Mouse (Mus musculus) retina, embryonic 14.5 days (tissue): Measurements from ENCODE around the gene Ints3.

ENCODE experiments used
- DNase-seq: peaks from one replicate; pipeline ENCODE4 v3.0.0-alpha.2; 2015; ENCODE audit warnings: low spot score

The Ints3 gene

GRCm38 (mm10) chr3:90445417-90446200 is 12.2 kb upstream of the Ints3 start:
- DNase-seq, result peak; percentile 7

- no peak for DNase-seq
These were observed 10.6 kb upstream of the Ints3 start for GRCm38 (mm10) chr3:90443977-90444376.

GRCm38 (mm10) chr3:90440756-90441155 is 7.3 kb upstream of the Ints3 start:
- DNase-seq, result no peak

GRCm38 (mm10) chr3:90437131-90437530 is 3.7 kb upstream of the Ints3 start:
- DNase-seq, result no peak

- DNase-seq, result no peak
These were observed 780 bp upstream of the Ints3 start for GRCm38 (mm10) chr3:90434073-90434730.

- no peak for DNase-seq
These were observed 607 bp downstream of the Ints3 start for GRCm38 (mm10) chr3:90432811-90433219.

- DNase-seq, result no peak
These were observed 1.1 kb downstream of the Ints3 start for GRCm38 (mm10) chr3:90432348-90432747.

GRCm38 (mm10) chr3:90429576-90429975 is 3.8 kb downstream of the Ints3 start:
- no peak for DNase-seq

GRCm38 (mm10) chr3:90428186-90428585 is 5.2 kb downstream of the Ints3 start:
- no peak for DNase-seq

GRCm38 (mm10) chr3:90427574-90427973 is 5.8 kb downstream of the Ints3 start:
- no peak for DNase-seq

- DNase-seq, result no peak
These were observed 7.9 kb downstream of the Ints3 start for GRCm38 (mm10) chr3:90425499-90425898.

GRCm38 (mm10) chr3:90423549-90423948 is 9.9 kb downstream of the Ints3 start:
- no peak for DNase-seq

GRCm38 (mm10) chr3:90420696-90421095 is 12.7 kb downstream of the Ints3 start:
- DNase-seq, result no peak

- no peak for DNase-seq
These were observed 20.4 kb downstream of the Ints3 start for GRCm38 (mm10) chr3:90413011-90413396.

GRCm38 (mm10) chr3:90412312-90413010 is 21.0 kb downstream of the Ints3 start:
- DNase-seq, result peak; percentile 86

- no peak for DNase-seq
These were observed 24.7 kb downstream of the Ints3 start for GRCm38 (mm10) chr3:90408721-90409120.

- DNase-seq, result no peak
These were observed 27.0 kb downstream of the Ints3 start for GRCm38 (mm10) chr3:90406414-90406813.

GRCm38 (mm10) chr3:90404609-90405008 is 28.8 kb downstream of the Ints3 start:
- DNase-seq, result no peak

- DNase-seq, result no peak
These were observed 29.3 kb downstream of the Ints3 start for GRCm38 (mm10) chr3:90404121-90404520.

- no peak for DNase-seq
These were observed 32.4 kb downstream of the Ints3 start for GRCm38 (mm10) chr3:90400993-90401392.

- DNase-seq, result no peak
These were observed 37.8 kb downstream of the Ints3 start for GRCm38 (mm10) chr3:90395629-90396028.

- no peak for DNase-seq
These were observed 40.8 kb downstream of the Ints3 start for GRCm38 (mm10) chr3:90392661-90393060.

- no peak for DNase-seq
These were observed 41.5 kb downstream of the Ints3 start for GRCm38 (mm10) chr3:90391941-90392340.
